Mouse (Mus musculus) C2C12 (cell line): Measurements from ENCODE around the gene C6. TPM values are rescaled to one million over a fixed set of nuclear protein-coding genes. Genes with fewer than 3 reads are reported as not detected.

Experiments used
- H3K27me3 ChIP-seq: one replicate; pipeline ENCODE4 v1.6.1; 2011; ENCODE audit not compliant: control insufficient read depth, insufficient read depth, insufficient read length
- H3K36me3 ChIP-seq: one replicate; pipeline ENCODE4 v1.6.1; 2011; ENCODE audit not compliant: control insufficient read depth, insufficient read depth
- H3K4me3 ChIP-seq: one replicate; pipeline ENCODE4 v1.5.1; 2011; ENCODE audit warnings: mild to moderate bottlenecking, control low read depth; ENCODE audit not compliant: poor library complexity, insufficient read depth, severe bottlenecking
- H3K79me2 ChIP-seq: one replicate; pipeline ENCODE4 v1.6.1; 2011; ENCODE audit not compliant: control insufficient read depth, insufficient read depth
- H3K79me3 ChIP-seq: one replicate; pipeline ENCODE4 v1.6.1; 2011; ENCODE audit warnings: low read depth, control low read depth
- H3ac ChIP-seq: one replicate; pipeline ENCODE3; 2011; ENCODE audit warnings: low read depth; ENCODE audit not compliant: control insufficient read depth, insufficient read length
- CEBPB ChIP-seq: IDR thresholded peaks from one replicate; pipeline ENCODE4 v1.6.1; 2011; ENCODE audit warnings: low read depth, mild to moderate bottlenecking, control low read depth, moderate library complexity
- CTCF ChIP-seq: IDR thresholded peaks from one replicate; pipeline ENCODE4 v1.5.1; 2011; ENCODE audit not compliant: control insufficient read depth, insufficient read depth, insufficient read length
- FOSL1 ChIP-seq: IDR thresholded peaks from one replicate; pipeline ENCODE4 v1.8.0; 2011; ENCODE audit warnings: mild to moderate bottlenecking, low read length; ENCODE audit not compliant: poor library complexity, insufficient read depth, severe bottlenecking
- MAX ChIP-seq: IDR thresholded peaks from one replicate; pipeline ENCODE4 v1.6.1; 2011; ENCODE audit warnings: mild to moderate bottlenecking, control low read depth
- MYOD1 ChIP-seq: IDR thresholded peaks from one replicate; pipeline ENCODE4 v1.6.1; 2011; ENCODE audit warnings: low read depth; ENCODE audit not compliant: control insufficient read depth, insufficient read length
- MYOG ChIP-seq: IDR thresholded peaks from one replicate; pipeline ENCODE4 v1.6.1; 2011; ENCODE audit not compliant: control insufficient read depth, insufficient read length; ENCODE audit errors: extremely low read depth
- USF1 ChIP-seq: IDR thresholded peaks from one replicate; pipeline ENCODE4 v1.6.1; 2011; ENCODE audit warnings: low read depth, mild to moderate bottlenecking, control low read depth, moderate library complexity
- polyA plus RNA-seq: library from polyadenylated mRNA; unstranded; fragments of >200 nt; fragmentation: generic; extraction: Trizol; gene quantifications from one replicate; pipeline ENCODE4 v1.2.1, GENCODE M21; 2012; ENCODE audit warnings: missing spikeins

Gene C6
- polyA plus RNA-seq, 1 experiment = not detected

GRCm38 (mm10) chr15:4821161-4821560 lies 94.2 kb downstream of the C6 start:
- Histone ChIP-seq H3K4me3 (no peak overlapping the region), H3ac (no peak overlapping the region), H3K79me2 (no peaks in the 10 kb centered on the region), H3K27me3 (no peaks in the 10 kb centered on the region), H3K36me3 (no peaks in the 10 kb centered on the region), H3K79me3 (no peaks in the 10 kb centered on the region)
- no peak for TF ChIP-seq FOSL1
- no peak for TF ChIP-seq CEBPB
- TF ChIP-seq USF1 = no peak
- no peak for TF ChIP-seq CTCF
- no peak for TF ChIP-seq MAX
- TF ChIP-seq MYOD1 = no peak
- TF ChIP-seq MYOG = no peak

DNA sequence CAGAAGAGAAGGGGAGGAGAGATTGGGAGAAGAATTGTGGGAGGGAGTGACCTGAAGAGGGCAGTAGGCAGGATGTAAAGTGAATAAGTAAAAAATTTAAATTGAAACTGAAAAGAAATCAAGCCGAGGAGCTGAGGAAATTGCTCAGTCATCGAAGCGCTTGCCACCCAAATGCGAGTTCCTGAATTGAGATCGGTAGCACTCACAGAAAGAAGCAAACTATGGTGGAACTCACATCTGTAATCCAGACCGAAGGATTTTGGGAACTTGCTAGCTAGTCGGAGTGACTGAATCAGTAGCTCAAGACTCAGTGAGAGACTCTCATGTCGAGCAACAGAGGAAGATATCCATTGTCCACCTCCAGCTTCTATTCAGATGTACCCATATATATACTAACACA lies 94.8 kb downstream of the C6 start:
- H3K79me2 ChIP-seq = no peaks in the 10 kb centered on the region
- TF ChIP-seq CTCF (no peak), FOSL1 (no peak), USF1 (no peak), CEBPB (no peak), MYOG (no peak), MAX (no peak), MYOD1 (no peak)
- no peak overlapping the region for H3ac ChIP-seq
- H3K27me3 ChIP-seq = no peaks in the 10 kb centered on the region
- H3K36me3 ChIP-seq = no peaks in the 10 kb centered on the region
- H3K79me3 ChIP-seq = no peaks in the 10 kb centered on the region
- H3K4me3 ChIP-seq = no peak overlapping the region

DNA sequence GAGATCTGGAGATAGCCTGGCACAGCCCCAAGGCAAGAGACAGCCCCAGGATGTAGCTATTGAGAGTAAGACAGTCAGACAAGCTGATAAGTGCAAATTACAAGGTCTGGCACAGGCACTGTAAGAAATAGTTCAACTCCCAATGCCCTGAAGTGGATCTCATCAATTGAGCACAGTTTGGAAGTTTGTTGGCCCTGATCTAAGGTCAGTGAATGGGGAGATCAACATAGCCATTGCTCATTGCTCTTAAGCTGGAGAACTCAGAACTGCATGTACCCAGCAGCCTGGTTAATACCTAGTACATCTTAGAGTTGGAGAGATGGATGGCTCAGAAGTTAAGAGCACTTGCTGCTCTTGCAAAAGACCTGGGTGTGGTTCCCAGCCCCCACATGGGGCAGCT lies 100.8 kb downstream of the C6 start:
- Histone ChIP-seq H3K79me2 (no peaks in the 10 kb centered on the region), H3K36me3 (no peaks in the 10 kb centered on the region), H3K4me3 (no peak overlapping the region), H3K27me3 (no peaks in the 10 kb centered on the region), H3ac (no peak overlapping the region), H3K79me3 (no peaks in the 10 kb centered on the region)
- TF ChIP-seq USF1 = no peak

DNA sequence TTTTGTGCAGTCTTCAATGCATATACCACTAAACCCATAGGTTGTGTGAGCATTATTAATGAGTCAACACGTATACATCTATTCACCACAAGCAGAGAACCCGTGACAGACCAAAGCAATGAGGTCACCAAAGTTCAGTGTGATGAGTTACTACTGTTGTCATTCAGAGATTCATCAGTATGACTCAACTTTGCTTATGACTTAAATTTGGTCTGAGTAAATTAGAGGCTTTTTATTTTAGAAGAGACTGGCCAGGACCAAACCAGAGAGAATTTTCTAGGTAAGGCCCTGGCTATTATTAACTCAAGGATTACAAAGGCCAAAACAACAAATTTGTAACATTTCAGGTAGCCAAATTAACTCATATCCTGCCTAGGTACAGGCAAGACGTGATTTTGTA lies 109.4 kb downstream of the C6 start:
- Histone ChIP-seq H3K79me2 (no peaks in the 10 kb centered on the region), H3ac (no peak overlapping the region), H3K36me3 (no peaks in the 10 kb centered on the region), H3K27me3 (no peaks in the 10 kb centered on the region), H3K79me3 (no peaks in the 10 kb centered on the region), H3K4me3 (no peak overlapping the region)
- TF ChIP-seq CTCF (no peak), FOSL1 (no peak), MAX (no peak), MYOD1 (no peak), USF1 (no peak), MYOG (no peak), CEBPB (no peak)

DNA sequence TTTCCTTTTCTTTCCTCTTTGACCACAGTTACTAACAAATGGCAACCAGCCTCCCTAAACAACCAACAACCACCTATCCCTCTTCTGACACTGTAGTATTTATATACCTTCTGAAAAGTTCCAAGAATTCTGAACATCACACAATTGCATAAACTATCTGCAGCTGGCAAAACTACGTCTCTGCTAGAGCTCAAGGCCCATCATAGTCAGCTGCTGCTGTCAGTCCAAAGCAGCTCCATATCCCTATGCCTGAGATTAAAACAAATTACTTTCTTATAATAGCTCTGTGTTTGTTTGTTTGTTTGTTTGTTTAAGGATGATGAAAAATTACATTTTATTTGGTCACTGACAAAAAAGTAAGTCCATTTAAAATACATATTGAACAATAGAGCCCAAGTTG lies 123.0 kb downstream of the C6 start:
- Histone ChIP-seq H3K4me3 (no peak overlapping the region), H3K79me2 (no peaks in the 10 kb centered on the region), H3ac (no peak overlapping the region), H3K79me3 (no peaks in the 10 kb centered on the region), H3K36me3 (no peaks in the 10 kb centered on the region), H3K27me3 (no peaks in the 10 kb centered on the region)
- TF ChIP-seq MYOG (no peak), MAX (no peak), MYOD1 (no peak), CTCF (no peak), USF1 (no peak), FOSL1 (no peak), CEBPB (no peak)

Other genes with a start within 250 kb of the C6 start
- gene Mroh2b, start 171.6 kb downstream of the C6 start, polyA plus RNA-seq = not detected